Mouse (Mus musculus): ENCODE data around the gene Pla2g3.

GRCm38 (mm10) chr11:3529476-3530252, 41.6 kb downstream of the Pla2g3 start:
- TF ChIP-seq CTCF (IDR thresholded peaks at IDR 0.05; ENCODE audit: insufficient read depth, low read length), result no peak
- TF ChIP-seq POLR2A (IDR thresholded peaks at IDR 0.05; ENCODE audit: borderline replicate concordance, extremely low read depth, low read depth, low read length), result no peak

Measured in lung, adult 2 months (tissue).